Mouse (Mus musculus) MEL-GATA-1-ER (cell line): ENCODE measurements around the gene Cend1.
A peak's percentile ranks its signal among the peaks of the same experiment; 100 is the strongest.

Experiments used
- DNase-seq: peaks from one replicate; pipeline ENCODE4 v3.0.0-alpha.2; 2012; ENCODE audit warnings: low read depth; ENCODE audit errors: extremely low read depth

Cend1 gene

DNA sequence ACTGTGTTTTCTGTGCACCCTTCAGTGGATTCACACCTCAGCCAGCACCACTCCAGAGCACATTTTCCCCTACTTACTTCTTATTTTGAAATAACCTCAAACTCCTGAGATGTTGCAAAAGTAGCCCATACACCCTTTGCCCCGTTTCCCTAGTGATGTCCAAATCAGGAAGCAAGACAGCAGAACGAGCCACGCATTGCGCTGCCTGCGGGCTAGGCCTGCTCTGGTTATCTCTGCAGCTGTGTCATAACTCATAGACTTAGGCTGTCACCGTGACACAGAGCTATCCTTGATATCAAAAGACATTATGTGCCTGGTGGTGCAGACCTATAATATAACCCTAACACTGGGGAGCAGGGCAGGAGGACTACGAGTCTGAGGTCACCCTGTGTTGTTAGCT, 35.1 kb downstream of the Cend1 start:
- DNase-seq = peak; percentile 82

DNA sequence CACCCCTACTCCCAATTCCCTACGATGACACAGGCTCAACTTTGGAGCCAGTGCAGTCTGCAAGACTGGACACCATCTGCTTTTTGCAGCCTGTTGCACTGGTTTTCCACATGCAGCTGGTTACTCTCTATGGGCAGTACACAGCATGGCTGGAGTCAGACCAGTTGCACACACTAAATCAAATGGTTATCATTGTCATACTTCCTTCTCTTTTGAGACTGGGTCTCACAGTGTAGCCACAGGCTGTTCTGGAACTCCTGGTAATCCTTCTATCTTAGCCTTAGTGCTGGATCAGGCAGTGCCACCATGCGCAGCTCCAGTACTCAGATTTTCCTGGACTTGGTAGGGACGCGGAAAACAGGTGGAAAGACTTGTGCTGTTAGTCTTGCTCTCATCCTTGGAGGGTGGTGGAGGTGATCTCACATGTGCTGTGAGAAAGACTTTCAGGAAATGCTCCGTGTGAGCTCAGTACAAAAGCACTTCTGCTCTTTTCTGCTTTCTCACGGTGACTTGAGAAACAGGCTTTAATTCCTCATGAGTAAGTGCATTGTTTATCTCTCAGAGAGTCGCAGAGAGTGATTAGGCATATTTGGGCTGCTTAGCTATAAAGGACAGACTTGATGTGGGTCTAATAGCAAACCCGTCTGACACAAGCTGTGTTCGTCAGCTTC, 36.6 kb downstream of the Cend1 start:
- peak; percentile 90 for DNase-seq

DNA sequence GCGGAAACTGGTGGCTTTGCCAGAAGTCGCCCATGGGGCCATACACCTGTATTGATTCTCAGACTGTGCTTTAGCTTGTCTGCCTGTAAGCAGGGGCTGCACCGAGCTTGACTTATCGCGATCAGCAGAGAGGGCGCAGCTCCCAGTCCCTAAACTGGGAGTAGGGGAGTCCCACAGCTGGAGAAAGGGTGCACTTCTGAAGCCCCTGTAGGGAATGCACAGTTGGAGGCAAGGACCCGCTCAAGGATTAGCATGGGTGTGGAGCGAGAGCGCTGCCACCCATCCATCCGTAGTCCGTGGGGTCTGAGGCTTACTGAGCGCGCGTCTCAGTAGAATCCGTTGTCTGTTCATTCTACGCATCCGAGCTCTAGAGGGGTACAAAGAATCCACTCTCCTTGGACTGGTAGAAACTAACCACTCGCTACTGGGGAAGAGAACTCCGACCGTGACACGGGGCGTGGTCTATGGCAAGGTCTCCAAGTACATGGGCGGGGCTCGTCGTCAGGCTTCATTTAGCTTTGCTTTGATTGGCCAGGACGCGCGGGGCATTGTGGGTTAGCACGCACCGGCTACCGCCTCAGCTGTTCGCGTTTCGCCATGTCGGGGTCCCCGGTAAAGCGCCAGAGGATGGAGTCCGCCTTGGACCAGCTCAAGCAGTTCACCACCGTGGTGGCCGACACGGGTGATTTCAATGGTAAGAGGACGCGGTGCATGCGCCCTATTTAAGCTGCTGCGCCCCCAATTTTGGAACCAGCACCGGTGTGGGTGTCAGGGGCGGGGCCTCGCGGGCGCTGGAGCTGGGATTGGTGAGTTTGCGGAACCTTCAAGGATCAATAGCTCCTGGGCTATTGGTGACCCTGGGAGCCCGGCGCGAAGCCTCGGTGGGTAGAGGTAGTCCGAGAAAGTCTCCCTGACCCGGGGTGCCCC, 37.4 kb downstream of the Cend1 start, which contains the start of gene Taldo1:
TSS of gene Taldo1 (plus strand) at position 575 of the 927 bp plus-strand sequence.
- peak; percentile 93 for DNase-seq

DNA sequence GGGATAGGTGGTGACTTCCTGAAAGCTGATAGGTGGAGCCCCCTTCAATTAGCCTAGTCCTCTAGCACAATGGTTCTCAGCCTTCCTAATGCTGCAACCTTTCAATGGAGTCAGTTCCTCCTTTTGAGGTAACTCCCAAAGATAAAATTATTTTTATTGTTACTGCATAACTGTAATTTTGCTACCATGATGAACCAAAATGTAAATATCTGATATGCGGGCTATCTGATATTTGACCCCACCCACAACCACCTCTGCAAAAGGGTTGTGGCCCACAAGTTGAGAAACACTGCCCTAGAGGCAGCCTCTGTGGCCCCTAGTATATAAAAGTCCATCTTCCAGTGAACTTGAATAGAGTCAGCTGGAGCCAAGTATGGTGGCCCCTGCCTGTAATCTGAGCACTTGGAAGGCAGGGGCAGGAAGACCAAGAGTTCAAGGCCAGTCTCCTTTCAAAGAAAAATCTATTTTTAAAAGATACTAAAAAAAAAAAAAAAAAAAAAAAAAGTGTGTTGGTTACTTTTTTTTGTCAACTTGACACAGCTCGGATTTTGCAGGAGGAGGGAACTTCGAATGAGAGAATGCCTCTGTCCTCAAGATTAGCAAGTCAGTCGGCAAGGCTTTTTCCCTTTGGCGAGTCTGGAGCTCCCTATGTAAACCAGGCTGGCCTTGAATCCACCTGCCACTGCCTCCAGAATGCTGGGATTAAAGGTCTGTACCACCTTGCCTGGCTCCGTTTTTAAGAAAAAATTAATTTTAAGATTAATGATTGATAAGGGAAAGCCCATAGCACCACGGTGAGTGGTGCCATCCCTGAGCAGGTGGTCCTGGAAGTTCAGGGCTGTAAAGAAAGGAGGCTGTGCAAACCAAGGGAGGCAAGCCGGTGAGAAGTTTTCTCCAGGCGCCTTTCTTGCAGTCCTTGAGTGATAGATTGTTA, 38.7 kb downstream of the Cend1 start:
- no peak for DNase-seq

DNA sequence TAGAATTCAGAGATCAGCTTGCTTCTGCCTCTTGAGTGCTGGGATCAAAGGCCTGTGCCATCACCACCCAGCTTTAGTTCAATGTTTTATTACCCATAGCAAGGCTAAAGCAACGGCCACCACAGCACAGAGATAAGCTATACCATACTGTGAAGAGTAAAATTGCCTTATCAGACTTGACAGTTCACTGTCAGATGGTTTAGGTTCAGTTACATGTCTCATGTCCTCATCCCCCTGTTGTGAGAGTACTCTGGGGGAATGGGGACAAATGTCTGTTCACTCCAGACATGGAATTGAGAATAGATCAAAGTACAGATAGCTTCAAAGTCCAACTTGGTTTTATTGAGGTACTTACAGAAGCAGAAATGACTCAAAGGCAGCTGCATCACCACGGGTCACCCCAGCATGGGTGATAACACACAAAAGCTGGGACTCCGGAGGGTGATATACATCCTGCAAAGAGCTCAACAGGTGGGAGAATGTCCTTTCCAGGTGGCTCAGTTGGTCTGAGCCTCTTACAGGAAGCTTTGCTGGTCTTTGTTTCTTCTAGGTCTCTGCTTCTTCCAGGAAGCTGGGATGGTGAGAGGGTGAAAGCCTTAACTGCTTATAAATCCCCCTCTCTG, 40.7 kb downstream of the Cend1 start:
- no peak for DNase-seq

DNA sequence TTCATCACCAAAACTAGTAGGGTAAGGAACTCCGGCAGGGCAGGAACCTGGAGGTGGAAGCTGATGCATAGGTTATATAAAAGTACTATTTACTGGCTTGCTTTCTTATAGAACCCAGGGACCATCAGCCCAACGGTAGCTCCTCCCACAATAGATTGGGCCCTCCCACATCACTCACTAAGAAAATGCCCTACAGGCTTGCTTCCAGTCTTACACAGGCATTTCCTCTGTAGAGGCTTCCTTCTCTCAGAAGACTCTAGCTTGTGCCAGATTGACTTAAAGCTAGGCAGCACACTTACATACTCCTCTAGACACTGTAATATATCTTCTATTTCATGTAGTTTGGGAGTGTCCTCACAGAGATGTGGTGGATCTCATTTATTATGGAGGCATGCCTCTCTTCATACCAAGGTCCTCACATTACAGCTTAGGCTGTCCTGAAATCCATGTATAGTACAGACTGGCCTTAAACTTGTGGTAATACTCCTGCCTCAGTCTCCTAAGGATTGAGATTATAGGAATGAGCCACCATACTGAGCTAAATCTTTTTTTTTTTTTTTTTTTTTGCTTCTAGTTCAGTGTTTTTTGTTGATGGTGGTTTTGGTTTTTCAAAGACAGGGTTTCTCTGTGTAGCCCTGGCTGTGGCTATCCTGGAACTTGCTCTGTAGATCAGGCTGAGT, 41.3 kb downstream of the Cend1 start:
- peak; percentile 62 for DNase-seq

DNA sequence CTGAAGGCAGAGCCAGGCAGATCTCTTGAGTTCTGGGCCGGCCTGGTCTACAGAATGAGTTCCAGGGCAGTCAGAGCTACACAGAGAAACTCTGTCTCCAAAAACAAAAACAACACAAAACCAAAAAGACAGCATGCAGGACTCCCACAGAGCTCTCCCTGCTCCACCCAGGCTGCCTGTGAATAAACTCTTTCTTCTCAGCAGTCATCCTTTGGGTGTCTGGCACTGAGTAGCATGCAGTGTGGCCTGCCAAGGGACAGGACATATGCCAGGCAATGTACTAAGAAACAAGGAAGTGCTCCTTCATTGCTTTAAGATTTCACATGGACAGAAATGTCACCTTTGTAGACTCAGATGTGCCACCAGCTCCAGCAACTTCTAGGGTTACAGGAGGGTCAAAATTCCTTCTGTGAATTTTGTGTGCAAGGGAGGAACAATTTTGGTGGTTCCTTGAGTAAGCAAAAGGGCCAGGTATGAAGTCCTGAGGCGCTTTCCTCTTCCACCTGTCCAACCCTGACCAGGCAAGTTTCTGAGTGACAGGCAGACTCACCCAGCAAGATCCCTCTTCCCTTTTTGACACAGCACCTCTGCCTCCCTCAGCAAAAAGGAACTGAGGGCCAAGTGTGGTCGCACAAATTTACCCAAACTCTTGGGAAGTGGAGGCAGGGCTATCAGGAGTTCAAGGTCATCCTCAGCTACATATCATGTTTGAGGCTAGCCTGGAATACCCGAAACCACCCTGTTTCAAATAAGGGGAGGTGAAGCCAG, 48.0 kb downstream of the Cend1 start:
- no peak for DNase-seq

DNA sequence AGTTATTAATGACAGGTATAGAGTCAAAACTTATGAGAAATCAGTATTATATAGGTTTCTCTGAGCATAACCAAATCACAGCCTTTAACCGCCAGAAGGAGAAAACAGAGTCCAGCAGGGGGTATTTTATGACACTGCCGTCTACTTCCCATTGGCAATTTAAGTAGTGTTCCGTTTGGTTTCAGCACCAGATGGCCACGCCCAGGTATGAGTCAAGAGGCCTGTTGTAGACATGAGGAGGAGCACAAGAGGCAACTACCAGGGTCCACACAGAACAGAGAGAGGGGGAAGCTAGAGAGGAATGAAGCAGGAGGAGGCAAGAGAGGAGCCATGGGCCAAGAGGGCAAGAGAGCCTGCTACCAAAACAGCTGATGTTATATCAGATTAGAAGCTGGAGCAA, 49.7 kb downstream of the Cend1 start:
- DNase-seq = no peak
